Mouse (Mus musculus): ENCODE data around the gene Sugct. TPM values are rescaled to one million over a fixed set of nuclear protein-coding genes. Genes with fewer than 3 reads are reported as not detected.

The Sugct gene
- total and polyA plus RNA-seq, 2 experiments from 2014 or later, result 1.3 to 4.4 TPM

DNA sequence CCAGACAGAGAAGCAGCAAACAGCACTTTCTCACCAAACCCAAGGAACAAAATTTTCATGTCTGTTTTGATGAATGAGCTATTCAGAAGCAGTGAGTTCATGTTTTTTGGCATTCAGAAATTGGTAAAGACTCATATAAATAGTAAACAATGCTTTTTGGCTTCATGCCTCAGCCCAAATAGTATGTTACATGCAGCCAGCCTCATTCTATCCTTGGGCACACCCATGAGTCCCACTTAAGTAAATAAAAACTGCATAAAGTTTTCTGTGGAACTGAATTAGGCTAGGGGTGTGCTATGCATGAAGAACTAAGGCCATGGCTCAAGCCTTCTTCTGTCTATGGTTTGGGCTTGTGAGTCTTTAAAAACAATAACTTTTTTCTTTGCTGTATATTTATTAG is 779.7 kb downstream of the Sugct start:
- TF ChIP-seq CTCF (IDR thresholded peaks at IDR 0.05; ENCODE audit: low read depth) (no peak), EP300 (IDR thresholded peaks at IDR 0.05; ENCODE audit: low read depth) (no peak)
- Histone ChIP-seq H3K9ac (replicated peaks; ENCODE audit: low read depth, low read length) (no peak overlapping the region), H3K27me3 (ENCODE audit: control insufficient read depth, insufficient read depth, low read length) (no peaks in the 10 kb centered on the region), H3K4me2 (ENCODE audit: low read depth, low read length) (no peak overlapping the region), H3K4me1 (ENCODE audit: control insufficient read depth, insufficient read depth) (no peaks in the 10 kb centered on the region), H3K36me3 (replicated peaks; ENCODE audit: control insufficient read depth, insufficient read depth, low read length) (no peaks in the 10 kb centered on the region), H3K27ac (ENCODE audit: low read depth) (no peak overlapping the region), H3K9me3 (replicated peaks; ENCODE audit: control insufficient read depth, low read length) (no peaks in the 10 kb centered on the region), H3K4me3 (ENCODE audit: low read depth, low read length) (no peak overlapping the region)
- no peak for ATAC-seq (ENCODE audit: insufficient read depth, low read depth)
- no peak for DNase-seq (ENCODE audit: low spot score)

GRCm38 (mm10) chr13:16912214-16912613 is 783.1 kb downstream of the Sugct start:
- Histone ChIP-seq H3K9ac (replicated peaks; ENCODE audit: low read depth, low read length) (no peak overlapping the region), H3K27me3 (ENCODE audit: control insufficient read depth, insufficient read depth, low read length) (no peaks in the 10 kb centered on the region), H3K4me2 (ENCODE audit: low read depth, low read length) (no peak overlapping the region), H3K4me3 (ENCODE audit: low read depth, low read length) (no peak overlapping the region), H3K27ac (ENCODE audit: low read depth) (no peak overlapping the region), H3K36me3 (replicated peaks; ENCODE audit: control insufficient read depth, insufficient read depth, low read length) (no peaks in the 10 kb centered on the region), H3K9me3 (replicated peaks; ENCODE audit: control insufficient read depth, low read length) (no peaks in the 10 kb centered on the region), H3K4me1 (ENCODE audit: control insufficient read depth, insufficient read depth) (no peaks in the 10 kb centered on the region)
- DNase-seq (ENCODE audit: low spot score) (no peak), ATAC-seq (ENCODE audit: insufficient read depth, low read depth) (no peak)
- TF ChIP-seq CTCF (IDR thresholded peaks at IDR 0.05; ENCODE audit: low read depth) (no peak), EP300 (IDR thresholded peaks at IDR 0.05; ENCODE audit: low read depth) (no peak)

- Histone ChIP-seq H3K9ac (replicated peaks; ENCODE audit: low read depth, low read length) (no peak overlapping the region), H3K27ac (ENCODE audit: low read depth) (no peak overlapping the region), H3K27me3 (ENCODE audit: control insufficient read depth, insufficient read depth, low read length) (no peaks in the 10 kb centered on the region), H3K36me3 (replicated peaks; ENCODE audit: control insufficient read depth, insufficient read depth, low read length) (no peaks in the 10 kb centered on the region), H3K4me2 (ENCODE audit: low read depth, low read length) (no peak overlapping the region), H3K4me3 (ENCODE audit: low read depth, low read length) (no peak overlapping the region), H3K9me3 (replicated peaks; ENCODE audit: control insufficient read depth, low read length) (no peaks in the 10 kb centered on the region), H3K4me1 (ENCODE audit: control insufficient read depth, insufficient read depth) (no peaks in the 10 kb centered on the region)
- TF ChIP-seq EP300 (IDR thresholded peaks at IDR 0.05; ENCODE audit: low read depth), result no peak
- no peak for TF ChIP-seq CTCF (IDR thresholded peaks at IDR 0.05; ENCODE audit: low read depth)
- DNase-seq (ENCODE audit: low spot score), result no peak
- WGBS, result 82% methylated on average over 1 of the region's 1 CpGs
- no peak for ATAC-seq (ENCODE audit: insufficient read depth, low read depth)
Observed at GRCm38 (mm10) chr13:16906974-16907373, 788.4 kb downstream of the Sugct start.

- Histone ChIP-seq H3K4me3 (ENCODE audit: low read depth, low read length) (no peak overlapping the region), H3K4me1 (ENCODE audit: control insufficient read depth, insufficient read depth) (no peaks in the 10 kb centered on the region), H3K36me3 (replicated peaks; ENCODE audit: control insufficient read depth, insufficient read depth, low read length) (no peaks in the 10 kb centered on the region), H3K9ac (replicated peaks; ENCODE audit: low read depth, low read length) (no peak overlapping the region), H3K9me3 (replicated peaks; ENCODE audit: control insufficient read depth, low read length) (no peaks in the 10 kb centered on the region), H3K27me3 (ENCODE audit: control insufficient read depth, insufficient read depth, low read length) (no peaks in the 10 kb centered on the region), H3K27ac (ENCODE audit: low read depth) (no peak overlapping the region), H3K4me2 (ENCODE audit: low read depth, low read length) (no peak overlapping the region)
- no peak for ATAC-seq (ENCODE audit: insufficient read depth, low read depth)
- WGBS, result 51% methylated on average over 4 of the region's 4 CpGs
- DNase-seq (ENCODE audit: low spot score), result no peak
- TF ChIP-seq CTCF (IDR thresholded peaks at IDR 0.05; ENCODE audit: low read depth) (no peak), EP300 (IDR thresholded peaks at IDR 0.05; ENCODE audit: low read depth) (no peak)
Observed at GRCm38 (mm10) chr13:16901424-16901823, 793.9 kb downstream of the Sugct start.

DNA sequence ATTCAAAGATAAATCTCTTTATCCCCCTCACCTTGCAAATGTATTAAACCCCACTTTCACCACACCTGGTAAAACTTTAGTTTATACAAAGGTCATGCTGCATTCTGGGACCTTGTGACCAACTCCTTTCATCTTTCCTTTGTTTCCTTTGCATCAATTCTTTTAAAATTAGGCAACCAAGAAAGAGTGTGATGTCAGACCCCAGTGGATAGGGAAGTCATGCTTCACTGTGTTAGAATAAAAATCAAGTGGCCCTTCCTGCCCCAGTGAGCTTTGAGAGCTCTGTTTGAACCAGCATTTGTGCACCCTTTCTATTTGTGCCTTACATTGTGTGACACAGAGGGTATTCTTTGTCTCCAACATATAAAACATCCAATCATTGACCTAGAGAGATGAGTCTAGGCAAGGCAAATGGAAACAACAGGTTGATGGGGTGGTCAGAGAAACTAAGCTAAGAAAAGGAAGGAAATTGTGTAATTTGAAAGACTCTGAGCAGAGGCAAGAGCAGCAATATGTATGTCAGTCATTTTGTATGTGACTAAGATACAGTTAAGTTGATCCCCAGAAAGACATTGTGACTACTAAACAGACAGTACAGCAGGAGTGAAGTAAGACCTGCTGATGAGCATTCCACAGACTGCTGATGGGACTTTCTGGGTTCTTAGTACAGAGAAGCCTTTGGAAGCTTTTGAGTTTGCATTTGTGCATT is 797.1 kb downstream of the Sugct start:
- ATAC-seq (ENCODE audit: insufficient read depth, low read depth), result no peak
- Histone ChIP-seq H3K4me3 (ENCODE audit: low read depth, low read length) (no peak overlapping the region), H3K27me3 (ENCODE audit: control insufficient read depth, insufficient read depth, low read length) (no peaks in the 10 kb centered on the region), H3K9ac (replicated peaks; ENCODE audit: low read depth, low read length) (no peak overlapping the region), H3K36me3 (replicated peaks; ENCODE audit: control insufficient read depth, insufficient read depth, low read length) (no peaks in the 10 kb centered on the region), H3K4me1 (ENCODE audit: control insufficient read depth, insufficient read depth) (no peaks in the 10 kb centered on the region), H3K4me2 (ENCODE audit: low read depth, low read length) (no peak overlapping the region), H3K9me3 (replicated peaks; ENCODE audit: control insufficient read depth, low read length) (no peaks in the 10 kb centered on the region), H3K27ac (ENCODE audit: low read depth) (no peak overlapping the region)
- no peak for DNase-seq (ENCODE audit: low spot score)
- TF ChIP-seq CTCF (IDR thresholded peaks at IDR 0.05; ENCODE audit: low read depth) (no peak), EP300 (IDR thresholded peaks at IDR 0.05; ENCODE audit: low read depth) (no peak)

DNA sequence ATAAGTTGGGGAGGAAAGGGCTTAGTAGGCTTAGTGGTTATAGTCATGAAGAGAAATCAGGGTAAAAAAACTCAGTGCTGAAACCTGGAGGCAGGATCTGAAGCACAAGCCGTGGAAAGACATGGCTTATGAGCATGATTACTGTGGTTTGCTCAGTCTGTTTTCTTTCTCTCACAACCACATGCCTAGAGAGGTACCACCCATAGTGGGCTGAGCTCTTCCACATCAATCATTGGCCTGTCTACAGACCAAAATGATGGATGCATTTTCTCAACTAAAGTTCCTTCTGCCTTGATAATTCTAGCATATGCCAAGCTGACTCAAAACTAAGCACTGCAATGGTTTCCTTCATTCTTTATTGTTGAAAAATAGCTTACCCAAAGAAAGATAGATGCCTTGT is 817.3 kb downstream of the Sugct start:
- Histone ChIP-seq H3K27me3 (ENCODE audit: control insufficient read depth, insufficient read depth, low read length) (no peaks in the 10 kb centered on the region), H3K36me3 (replicated peaks; ENCODE audit: control insufficient read depth, insufficient read depth, low read length) (no peaks in the 10 kb centered on the region), H3K4me1 (ENCODE audit: control insufficient read depth, insufficient read depth) (no peaks in the 10 kb centered on the region), H3K27ac (ENCODE audit: low read depth) (no peak overlapping the region), H3K9me3 (replicated peaks; ENCODE audit: control insufficient read depth, low read length) (no peaks in the 10 kb centered on the region), H3K9ac (replicated peaks; ENCODE audit: low read depth, low read length) (no peak overlapping the region), H3K4me3 (ENCODE audit: low read depth, low read length) (no peak overlapping the region), H3K4me2 (ENCODE audit: low read depth, low read length) (no peak overlapping the region)
- DNase-seq (ENCODE audit: low spot score), result no peak
- ATAC-seq (ENCODE audit: insufficient read depth, low read depth), result no peak
- 83% methylated on average over 1 of the region's 1 CpGs for WGBS
- TF ChIP-seq EP300 (IDR thresholded peaks at IDR 0.05; ENCODE audit: low read depth) (no peak), CTCF (IDR thresholded peaks at IDR 0.05; ENCODE audit: low read depth) (no peak)

Data from heart, postnatal 0 days (tissue).